Mouse (Mus musculus) heart, postnatal 14 days (tissue): ENCODE results near the gene Nasp. TPM values are rescaled to one million over a fixed set of nuclear protein-coding genes. Genes with fewer than 3 reads are reported as not detected.

ENCODE experiments used
- DNase-seq, 2 experiments: peaks; one replicate each; pipeline ENCODE4 v3.0.0; 2021 to 2022
- intact Hi-C: fragments of 180-260 bp; cut with DNase I; formaldehyde crosslinking; loops from one replicate; pipeline ENCODE4 v1.15.1; 2025
- total RNA-seq, 2 experiments: library from RNA; stranded (reverse); gene quantifications; 2 replicates each; pipeline ENCODE4 v1.2.3; 2021

Nasp gene
- total RNA-seq, 2 experiments from 2014 or later, result 30.3 to 34.8 TPM

DNA sequence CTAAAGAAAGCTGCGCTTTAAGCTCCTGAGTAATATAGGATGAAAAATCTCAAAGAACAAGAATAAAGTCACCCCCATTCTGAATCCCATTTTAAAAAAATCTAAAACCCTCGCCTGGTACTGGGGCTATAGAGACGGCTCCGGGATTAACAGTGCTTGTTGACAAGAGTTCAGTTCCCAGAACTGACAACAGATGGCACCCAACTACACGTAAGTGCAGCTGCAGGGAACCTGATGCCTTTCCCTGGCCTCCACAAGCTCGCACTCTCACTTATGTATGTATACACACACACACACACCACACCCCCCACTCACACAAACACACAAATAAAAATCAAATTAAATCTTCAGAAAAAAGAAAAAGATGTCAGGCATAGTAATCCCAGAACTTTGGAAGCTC is 16.6 kb upstream of the Nasp start:
- intact Hi-C loops, result no loop called here
- DNase-seq, result peak in 1 of 2 experiments; percentile 46

DNA sequence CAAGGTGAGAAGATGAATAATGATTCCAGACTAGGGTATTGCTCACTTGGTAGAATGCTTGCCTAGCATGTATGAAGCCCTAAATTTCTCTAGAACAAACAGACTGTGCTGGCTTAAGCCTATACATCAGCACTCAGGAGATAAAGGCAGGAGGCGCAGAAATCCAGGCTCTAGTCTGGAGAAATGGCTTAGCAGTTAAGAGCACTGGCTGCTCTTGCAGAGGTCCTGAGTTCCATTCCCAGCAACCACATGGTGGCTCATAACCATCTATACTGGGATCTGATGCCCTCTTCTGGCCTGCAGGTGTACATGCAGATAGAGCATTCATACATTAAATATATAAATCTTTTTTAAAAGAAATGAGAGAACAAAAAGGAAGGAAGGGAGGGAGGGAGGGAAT is 14.3 kb upstream of the Nasp start:
- intact Hi-C loops, result no loop called here
- no peak for DNase-seq

DNA sequence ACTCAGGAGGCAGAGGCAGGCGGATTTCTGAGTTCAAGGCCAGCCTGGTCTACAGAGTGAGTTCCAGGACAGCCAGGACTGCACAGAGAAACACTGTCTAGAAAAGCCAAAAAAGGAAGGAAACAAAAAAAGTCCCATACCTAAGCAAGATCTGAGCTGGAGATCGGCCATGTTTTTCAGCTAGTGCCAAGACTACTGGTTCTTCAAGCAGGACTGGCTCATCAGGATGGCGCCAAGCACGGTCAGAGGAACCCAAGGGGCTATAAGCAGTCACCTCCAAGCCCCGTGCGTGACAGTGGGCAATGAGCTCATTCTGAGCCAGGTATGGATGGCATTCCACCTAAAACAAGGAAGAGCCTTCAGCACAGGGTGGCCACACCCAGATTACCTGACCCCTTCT is 11.1 kb upstream of the Nasp start:
- intact Hi-C loops, result no loop called here
- DNase-seq, result no peak

DNA sequence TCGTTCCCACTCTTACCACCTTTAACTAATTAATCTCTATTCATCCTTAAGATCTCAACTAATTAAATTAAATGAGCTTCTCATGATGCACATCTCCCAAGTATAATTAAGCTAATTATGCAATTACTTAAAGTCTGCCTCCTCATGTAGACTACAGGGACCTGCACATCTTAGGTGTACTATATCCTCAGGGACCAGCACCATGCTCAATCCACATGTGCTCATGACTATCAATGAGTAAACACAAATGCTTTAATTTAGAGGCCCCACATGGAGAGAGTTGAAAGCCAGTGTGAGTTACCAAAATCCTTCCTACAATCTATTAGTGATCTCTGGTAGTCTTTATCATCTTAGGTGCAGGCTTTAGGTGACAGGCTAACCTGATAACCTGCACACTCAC is 7.5 kb upstream of the Nasp start:
- intact Hi-C loops, result no loop called here
- no peak for DNase-seq

DNA sequence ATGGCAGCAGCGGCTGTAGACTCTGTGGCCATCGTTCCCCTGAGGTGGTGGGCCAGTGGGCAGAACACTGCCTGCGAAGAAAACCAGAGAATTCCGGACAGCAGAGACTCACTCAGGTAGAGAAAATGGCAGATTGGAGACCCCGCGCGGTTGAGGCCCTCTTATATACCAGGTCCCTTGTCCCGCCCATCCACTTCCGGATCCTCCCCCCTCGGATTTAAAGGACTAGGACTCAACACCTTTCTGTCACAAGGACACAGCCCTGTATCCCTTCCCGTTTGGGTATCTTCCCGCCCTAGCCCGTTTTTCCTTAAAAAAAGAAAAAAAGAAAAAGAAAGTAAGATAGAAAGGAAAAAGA is 403 bp downstream of the Nasp start:
- intact Hi-C loops, result no loop called here
- DNase-seq, result peak; percentile 89 to 93

DNA sequence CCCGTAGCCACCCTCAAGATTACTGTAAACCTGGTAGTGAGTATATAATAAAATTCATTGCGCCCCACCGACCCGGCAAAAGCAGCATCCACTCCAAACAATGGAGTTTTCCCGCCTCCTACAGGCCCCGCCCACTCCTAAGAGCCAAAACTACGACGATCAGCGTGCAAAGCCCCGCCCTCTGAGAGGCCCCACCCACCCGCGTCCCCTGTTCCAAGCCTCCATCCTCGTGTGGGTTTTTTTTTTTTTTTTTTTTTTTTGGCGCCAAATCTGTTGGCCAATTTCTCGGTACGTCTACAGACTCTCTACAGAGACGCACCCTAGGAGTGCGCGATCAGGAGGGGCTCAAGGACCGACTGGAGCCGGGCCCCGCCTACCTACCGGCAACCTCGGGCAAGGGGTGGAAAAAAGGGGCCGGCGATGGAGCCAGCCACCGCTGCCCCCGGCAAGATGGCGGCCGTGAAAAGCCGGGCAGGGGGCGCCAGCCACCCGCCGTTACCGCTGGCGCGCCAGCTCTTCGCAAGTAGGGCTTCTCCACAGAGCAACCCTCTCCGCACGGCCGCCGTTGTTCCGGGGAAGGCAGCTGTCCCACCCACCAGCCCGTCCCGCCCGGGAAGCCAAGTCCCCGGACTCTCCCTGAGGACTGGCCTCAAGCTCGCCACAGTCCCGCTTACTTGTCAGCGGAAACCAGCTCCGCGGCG is 933 bp downstream of the Nasp start:
- intact Hi-C loops, result no loop called here

DNA sequence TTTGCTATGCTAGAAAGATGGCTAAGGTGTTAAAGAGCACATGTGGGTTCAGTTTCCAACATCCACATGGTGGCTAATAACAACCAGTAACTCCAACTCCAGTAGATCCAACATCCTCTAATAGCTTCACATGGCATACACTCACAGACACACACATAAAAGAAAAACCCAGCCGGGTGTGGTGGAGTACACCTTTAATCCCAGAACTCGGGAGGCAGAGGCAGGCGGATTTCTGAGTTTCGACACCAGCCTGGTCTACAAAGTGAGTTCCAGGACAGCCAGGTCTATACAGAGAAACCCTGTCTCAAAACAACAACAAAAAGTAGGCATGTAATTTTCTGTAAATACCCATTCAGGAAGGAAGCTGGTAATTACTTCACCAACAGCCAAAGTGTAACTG is 2.9 kb downstream of the Nasp start:
- no peak for DNase-seq
- intact Hi-C loops, result no loop called here

More for the DNA sequence above, 933 bp downstream of the Nasp start:
- DNase-seq, result peak; percentile 81 to 85

DNA sequence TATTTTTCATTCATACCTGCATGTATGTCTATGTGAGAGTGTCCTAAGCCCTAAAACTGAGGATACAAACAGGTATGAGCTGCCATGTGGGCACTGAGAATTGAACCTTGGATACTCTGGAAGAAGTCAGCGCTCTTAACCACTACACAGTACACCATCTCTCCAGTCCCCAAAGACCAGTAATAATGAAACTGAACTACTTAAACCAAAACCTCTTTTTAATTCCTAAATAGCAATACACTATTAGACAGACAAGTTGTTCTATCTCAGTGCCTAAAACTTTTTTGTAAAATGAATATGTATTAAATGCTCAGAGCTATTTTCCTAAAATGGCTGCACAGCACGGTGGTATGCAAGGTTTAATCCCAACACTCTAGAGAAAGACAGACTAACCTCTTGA is 12.5 kb downstream of the Nasp start:
- no peak for DNase-seq
- intact Hi-C loops, result no loop called here

DNA sequence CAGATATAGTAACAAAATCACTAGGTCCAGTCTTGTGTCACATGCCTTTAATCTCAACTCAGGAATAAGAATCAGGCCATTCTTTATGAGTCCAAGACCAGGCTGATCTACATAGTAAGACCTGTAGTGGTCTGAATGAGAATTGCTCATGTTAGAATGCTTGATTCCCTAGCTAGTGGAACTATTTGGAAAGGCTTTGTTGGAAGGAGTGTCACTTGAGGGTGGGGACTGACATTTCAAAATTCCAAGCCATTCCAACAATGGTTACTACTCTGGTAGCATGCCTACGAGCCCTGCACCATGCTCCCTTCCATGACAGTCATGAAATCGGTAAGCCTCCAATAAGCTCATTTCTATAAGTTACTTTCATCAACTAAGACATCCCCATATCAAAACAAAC is 15.1 kb downstream of the Nasp start:
- intact Hi-C loops, result no loop called here
- no peak for DNase-seq

DNA sequence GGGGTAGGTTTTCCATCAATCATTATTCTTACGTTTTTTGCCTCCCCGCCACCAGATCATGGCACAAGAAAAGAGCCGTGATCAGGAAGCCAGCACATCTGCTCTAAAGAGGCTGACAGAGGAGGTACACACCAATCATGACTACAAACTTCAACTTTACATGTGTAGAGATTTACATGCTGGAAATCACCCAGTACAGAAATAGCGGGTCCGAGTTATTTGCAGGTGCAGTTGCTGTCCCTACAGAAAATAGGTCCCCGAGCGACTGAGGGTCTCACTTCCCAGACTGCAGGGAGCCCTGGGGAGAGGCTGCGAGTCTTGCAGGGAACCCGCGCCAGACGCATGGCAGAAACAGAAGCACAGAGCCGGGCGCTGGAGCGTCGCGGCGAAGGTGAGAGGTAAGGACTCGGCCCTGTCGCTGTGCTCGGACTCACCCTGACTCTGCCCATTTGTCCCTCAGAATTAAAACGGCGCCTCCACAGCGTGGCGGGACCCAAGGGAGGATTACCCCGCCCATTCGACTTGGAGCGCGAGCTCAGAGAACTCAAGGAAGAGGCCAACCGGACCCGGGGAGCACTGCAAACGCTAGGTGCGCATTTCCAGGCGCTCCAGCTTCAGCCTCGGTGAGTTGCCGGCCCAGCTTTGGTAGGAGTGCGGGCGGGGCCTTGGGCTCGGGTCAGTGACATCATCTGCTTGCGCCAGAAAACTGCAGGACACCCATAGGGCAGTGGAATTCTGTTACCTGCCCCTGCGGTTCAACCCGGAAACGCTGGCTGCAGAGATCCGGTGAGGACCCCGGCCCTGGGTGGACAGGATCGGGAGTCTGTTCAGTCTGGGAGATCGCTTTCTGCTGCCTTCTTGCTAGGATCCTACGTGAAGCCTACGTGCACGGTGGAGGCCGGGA is 30.5 kb downstream of the Nasp start:
- intact Hi-C loops, result no loop called here
- peak; percentile 82 to 89 for DNase-seq

DNA sequence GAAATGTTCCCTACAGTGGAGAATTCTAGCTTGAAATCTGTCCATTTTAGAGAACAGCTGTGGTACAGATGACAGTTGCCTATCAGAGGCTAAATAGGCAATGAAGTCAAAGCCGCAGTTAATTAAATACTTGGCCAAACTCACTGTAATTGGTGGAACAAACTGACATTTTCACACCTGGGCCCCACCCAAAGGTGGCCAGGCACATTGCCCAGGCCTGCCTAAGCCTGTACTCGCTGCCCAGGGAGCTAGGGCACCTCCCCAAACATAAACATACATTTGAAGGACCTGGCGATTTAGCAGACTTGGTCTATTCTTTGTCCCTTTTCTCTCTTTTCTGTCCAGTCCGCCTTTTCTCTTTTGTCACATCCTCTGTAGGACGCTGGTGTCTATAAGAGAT is 31.4 kb downstream of the Nasp start, which contains the start of gene Ccdc17:
Gene Ccdc17, plus strand, starts transcription at position 276 of the 400 bp plus-strand sequence.
- intact Hi-C loops, result no loop called here
- DNase-seq, result no peak

DNA sequence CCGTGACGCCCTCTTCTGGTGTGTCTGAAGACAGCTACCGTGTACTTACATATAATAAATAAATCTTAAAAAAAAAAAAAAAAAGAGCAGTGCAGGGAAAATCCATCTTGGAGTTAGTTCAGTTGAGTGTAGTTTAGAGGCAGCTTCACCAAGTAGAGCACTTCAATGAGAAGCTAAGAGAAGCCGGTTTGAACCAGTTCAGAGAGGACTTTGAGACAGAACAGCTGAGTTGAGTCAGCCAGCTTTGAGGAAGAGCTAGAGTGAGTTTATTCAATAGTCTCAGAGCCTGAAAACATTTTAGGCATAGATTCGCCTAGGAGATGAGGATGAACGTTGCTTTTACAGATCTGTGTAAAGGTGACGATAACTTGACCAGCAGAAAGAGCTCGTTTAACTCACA is 31.9 kb downstream of the Nasp start:
- intact Hi-C loops, result no loop called here

DNA sequence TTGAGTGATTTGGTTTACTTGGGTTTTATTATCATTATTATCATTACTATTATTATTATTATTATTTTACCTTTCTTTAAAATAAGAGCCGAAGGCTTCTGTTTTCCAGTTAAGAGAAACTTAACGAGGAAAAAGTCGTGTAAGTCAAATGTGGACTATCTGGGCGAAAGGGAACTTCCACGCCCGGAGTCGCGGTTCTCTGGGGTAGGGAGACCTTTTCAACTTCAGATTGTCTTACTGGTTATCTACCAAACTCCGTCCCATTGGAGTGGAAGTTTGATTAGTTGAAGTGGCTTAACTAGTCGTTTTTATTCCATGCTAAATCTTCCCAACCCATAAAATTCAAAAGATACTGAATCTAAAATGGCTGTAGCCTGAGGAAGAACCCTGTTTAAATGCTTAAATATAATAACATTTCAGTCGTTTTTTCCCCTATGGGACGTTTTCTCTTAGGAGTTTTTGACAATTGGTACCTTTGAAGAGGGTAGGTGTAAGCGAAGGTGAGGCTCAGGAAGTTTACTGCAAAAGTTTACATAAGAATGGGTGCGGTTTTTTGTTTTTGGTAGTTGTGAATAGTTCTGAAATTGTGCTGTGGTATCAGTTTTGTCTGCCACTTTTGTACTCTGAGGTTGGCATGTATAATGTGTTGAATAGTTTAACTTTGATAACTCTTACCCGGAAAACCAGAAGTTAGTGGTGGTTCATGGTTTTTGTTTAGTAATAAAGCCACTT is 69.4 kb downstream of the Nasp start:
- no peak for DNase-seq
- intact Hi-C loops, result loop anchor here (5.0 kb wide), 1 partner anchor 129 kb away; the partner anchor contains the start of gene Prdx1

More for the DNA sequence above, 31.9 kb downstream of the Nasp start:
- DNase-seq, result no peak

DNA sequence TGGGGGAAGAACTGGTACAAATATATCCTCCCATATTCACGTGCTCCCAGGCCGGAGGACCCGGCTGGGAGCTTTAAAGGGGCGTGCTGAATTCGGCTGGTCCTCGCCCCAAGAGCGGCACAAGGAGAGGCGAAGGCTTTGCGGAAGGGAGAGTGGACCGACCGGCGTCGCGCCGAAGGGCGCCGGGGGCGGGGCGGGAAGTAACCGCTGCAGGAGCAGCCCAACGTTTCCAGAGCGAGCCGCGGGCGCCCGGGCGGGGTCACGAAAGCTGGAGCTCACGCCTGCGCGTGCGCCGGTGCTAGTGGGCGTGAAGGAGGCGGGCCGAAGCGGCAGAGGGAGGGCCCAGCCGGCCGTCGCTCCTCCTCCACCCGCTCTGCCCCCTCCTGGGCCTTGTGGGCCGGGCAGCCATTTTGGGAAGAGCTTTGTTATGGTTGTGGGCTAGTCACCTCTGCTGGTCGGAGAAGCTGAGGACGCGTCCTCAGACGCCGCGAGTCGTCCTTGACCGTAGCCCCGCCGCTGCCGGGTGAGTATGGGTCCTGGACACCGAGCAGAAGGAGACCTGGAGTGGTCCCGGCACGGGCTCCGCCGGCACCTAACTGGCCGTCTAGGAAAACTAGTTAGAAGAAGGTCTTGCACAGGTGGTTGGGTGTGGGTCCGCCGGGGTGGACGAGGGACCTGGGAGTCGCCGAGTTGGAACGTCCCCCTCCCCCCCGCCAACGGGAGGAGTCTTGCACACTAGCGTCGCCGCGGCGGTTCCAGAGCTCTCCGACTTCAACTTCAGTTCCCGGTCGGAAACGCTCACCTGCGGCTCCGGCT is 70.2 kb downstream of the Nasp start, which contains the start of gene Gpbp1l1:
Gene Gpbp1l1, plus strand, starts transcription at position 353 of the 816 bp plus-strand sequence.
- intact Hi-C loops, result loop anchor here (5.0 kb wide), 1 partner anchor 130 kb away; the partner anchor contains the start of gene Prdx1

DNA sequence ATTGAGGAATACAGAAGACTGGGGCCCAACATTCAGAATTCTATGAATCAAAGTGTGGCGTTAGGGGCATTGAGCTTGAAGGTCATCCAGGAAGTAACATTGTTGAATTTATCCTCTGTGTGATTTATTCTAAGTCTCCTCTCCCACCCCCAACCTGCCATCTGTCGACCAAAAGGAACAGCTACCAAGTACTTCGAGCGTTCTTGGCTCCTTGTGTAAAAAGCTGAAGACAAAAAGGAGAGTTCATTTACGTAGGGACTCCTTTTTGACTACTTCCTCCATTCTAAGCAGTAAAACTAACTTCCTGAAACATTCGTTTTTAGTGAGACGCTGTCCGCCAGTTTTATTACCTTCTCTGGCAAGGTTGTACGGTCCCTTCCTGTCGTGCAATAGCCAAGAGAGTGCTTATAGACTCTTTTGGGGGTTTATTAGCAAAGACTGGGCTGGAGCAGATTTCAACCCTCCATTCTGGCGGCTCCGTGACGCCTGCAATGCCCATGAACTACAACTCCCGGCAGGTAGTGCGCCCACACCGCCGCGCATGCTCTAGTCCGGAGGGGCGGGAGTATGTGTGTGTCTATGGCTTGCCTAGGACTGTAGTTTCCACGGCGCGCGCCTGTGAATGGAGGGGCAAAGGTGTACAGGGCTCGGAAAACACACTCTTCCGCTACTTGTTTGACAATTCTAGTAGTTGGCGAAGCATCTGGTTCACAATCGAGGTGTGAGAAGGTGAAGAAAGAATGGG is 71.0 kb downstream of the Nasp start:
- intact Hi-C loops, result loop anchor here (5.0 kb wide), 1 partner anchor 131 kb away; the partner anchor contains the start of gene Prdx1
- DNase-seq, result peak; percentile 92 to 94

More for the DNA sequence above, 70.2 kb downstream of the Nasp start, which contains the start of gene Gpbp1l1:
- DNase-seq, result peak; percentile 98 to 99

DNA sequence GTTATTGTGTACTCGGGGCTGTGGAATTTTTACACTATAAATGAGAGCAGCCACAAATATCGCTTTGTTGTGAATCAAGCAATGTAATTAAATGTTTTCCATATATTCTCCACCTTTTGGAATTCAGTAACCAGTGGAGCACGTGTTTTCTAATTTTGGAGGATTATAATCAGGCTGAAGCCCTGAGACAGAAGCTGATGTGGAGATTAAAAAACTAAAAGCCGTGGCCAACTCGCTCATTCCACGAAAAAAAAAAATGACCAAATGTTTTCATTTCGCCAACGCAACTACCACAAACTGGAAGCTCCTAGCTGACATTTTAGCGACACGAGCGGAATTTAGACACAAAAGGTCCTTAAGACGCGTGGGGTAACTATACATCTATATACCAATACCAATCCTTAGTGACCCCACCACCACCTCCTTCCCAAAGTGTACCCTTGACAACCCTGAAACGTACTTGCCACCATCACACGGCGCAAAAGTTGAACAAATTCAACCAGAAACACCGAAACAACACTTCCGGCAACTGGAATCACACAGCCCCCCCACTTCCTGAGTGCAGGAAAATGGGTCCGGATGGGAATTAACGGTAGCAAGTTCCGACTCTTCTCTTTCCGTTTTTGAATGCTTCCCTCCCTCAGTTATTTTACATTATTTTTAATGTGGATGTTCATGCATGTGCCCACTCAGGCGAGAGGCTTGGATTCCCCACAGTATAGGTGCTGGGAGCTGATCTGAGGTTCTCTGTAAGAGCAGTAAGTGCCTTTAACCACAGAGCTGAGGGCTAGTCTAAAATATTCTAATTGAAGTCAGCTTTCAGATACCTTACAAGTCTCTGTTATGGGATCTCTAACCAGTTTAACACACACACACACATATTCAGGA is 72.1 kb downstream of the Nasp start, which contains the start of gene Tmem69:
Gene Tmem69, minus strand, starts transcription at position 524 of the 888 bp plus-strand sequence.
- intact Hi-C loops, result loop anchor here (5.0 kb wide), 1 partner anchor 132 kb away; the partner anchor contains the start of gene Prdx1
- DNase-seq, result peak; percentile 64 to 85

DNA sequence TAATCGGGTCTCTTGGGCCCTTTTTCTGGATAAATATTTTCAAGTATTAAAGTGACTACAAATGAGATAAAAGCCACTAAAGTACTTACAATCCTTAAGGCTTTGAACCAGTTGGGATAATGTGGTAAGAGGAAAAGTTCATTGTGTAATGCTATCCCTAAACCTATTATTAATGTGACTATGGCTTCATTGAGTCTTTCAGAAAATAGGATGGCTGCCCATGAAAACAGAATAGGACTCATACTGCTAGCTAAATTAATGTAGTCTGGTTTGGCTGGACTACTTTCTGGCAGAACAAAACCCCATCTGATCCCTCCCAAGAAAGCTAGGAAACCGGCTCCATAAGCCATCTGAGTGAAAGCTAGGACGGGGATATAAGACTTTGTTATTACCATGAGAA is 74.7 kb downstream of the Nasp start:
- intact Hi-C loops, result no loop called here
- DNase-seq, result no peak
